Mouse (Mus musculus): Measurements from ENCODE around the gene Prdm1.
A peak's percentile ranks its signal among the peaks of the same experiment; 100 is the strongest.

Prdm1 gene

DNA sequence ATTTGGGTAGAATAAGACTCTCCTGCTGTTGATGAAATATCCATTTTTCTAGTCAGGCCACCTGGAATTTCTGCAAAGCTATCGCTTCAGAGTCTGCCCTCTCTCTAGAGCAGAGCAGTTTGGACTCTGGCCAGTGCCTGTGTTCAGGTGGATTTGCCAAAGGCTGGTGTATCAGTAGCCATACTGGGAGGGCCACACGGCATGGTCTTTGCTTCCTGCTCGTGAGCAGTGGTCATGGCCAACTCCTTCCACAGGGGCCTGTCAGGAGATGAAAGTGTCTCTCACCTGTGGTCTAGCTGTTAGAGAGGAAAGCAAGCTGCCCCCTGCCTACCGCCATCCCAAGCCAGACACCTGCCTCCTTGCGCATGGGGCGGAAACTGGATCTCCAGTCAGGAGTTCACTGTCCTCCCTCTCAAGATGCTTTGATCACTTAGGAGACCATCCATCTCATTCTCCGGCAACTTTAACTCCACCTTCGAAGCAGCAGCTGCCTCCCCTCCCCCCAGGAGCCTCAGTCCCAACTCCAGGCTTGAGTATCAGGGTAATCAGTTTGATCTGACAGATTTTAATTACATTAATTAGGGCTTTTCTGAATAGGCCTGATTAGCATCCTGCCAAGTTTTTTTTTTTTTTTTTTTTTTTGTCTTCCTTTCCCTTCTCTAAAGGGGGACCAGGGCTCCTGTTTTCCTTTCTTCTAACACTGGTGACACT, 35.3 kb downstream of the Prdm1 start:
- no peak for DNase-seq (ENCODE audit: low spot score)

DNA sequence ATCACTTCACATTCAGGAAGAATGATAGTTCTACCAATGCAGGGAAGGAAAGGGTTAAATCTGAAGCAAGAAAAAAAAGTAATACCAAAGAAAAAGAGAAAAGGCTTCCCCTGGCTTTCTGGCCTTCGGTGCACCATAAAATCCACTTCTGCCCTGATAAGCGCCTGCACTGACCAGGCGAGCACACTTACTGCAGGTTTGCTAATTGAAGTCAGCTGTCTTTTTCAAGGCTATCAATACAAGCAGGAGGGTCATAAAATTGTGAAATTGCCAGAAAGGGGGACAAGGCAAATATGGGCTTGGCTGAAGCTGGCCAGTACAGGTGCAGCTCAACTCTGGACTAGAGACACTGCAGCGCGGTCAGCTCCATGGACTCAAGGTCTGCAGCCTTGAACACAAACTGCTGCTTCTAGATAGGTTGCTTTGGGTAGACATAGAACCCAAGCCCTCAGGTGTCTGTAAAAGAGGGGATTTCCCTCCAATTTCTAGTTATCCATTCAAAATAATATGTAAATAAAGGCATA, 37.3 kb downstream of the Prdm1 start:
- DNase-seq (ENCODE audit: low spot score), result no peak

GRCm38 (mm10) chr10:44487132-44487531, 41.2 kb downstream of the Prdm1 start:
- DNase-seq (ENCODE audit: low spot score), result no peak

DNA sequence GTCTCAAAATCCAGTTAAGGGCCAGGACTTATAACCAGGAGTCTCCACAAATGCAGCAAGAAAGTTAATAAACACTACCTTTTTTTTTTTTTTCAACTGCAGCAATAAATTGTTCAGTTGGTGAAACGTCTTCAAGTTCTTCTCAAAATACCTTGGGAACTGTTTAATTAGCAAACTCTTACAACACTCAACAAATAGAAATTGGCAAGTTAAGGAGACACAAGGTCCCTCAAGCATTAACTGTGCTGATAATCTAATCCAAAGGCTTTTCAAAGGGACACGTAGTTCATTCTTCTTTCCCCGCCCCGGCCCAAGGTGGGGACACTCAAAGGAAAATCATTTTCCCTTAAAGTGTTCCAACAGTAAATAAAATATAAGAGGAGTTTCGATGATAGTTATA, 44.2 kb downstream of the Prdm1 start:
- DNase-seq (ENCODE audit: low spot score), result no peak

GRCm38 (mm10) chr10:44483116-44483515, 45.2 kb downstream of the Prdm1 start:
- no peak for DNase-seq (ENCODE audit: low spot score)

GRCm38 (mm10) chr10:44481379-44481778, 46.9 kb downstream of the Prdm1 start:
- no peak for DNase-seq (ENCODE audit: low spot score)

DNA sequence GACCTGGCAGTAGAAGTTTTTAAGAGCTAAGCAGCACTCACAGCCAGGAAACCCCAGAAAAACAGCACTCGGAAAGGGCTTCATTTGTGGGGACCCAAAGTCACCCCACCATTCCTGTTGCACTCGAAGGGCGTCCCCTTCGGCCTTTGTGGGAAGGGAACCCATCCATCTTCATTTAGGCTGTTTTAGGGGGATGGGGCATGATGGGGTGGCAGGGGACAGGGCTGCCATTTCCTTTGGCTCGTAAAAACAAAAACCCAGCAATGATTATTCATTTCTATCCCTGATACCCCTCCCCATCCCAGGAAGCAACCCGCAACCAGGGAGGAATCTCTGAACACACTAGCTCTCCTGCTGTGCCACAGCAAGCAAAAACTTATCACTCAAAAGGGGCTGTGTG, 49.0 kb downstream of the Prdm1 start:
- DNase-seq (ENCODE audit: low spot score), result no peak

GRCm38 (mm10) chr10:44478091-44478490, 50.2 kb downstream of the Prdm1 start:
- no peak for DNase-seq (ENCODE audit: low spot score)

GRCm38 (mm10) chr10:44477240-44477639, 51.1 kb downstream of the Prdm1 start:
- no peak for DNase-seq (ENCODE audit: low spot score)

GRCm38 (mm10) chr10:44476523-44476922, 51.8 kb downstream of the Prdm1 start:
- DNase-seq (ENCODE audit: low spot score), result no peak

DNA sequence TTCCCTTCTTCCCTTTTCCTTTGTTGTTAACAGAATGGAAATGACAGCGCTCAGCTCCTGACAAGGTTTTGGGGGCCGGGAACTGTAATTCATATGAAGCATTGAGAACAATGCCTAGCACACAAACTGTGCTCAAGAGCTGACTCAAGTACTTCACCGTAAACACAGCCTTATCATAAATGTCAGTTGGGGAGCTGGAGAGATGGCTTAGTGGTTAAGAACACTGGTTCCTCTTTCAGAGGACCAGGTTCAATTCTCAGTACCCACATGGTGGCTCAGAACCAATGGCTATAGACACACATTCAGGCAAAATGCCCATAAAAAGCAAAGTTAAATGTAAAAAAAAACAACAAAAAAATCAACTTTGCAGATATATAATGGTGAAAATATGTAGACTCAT, 52.9 kb downstream of the Prdm1 start:
- no peak for DNase-seq (ENCODE audit: low spot score)

DNA sequence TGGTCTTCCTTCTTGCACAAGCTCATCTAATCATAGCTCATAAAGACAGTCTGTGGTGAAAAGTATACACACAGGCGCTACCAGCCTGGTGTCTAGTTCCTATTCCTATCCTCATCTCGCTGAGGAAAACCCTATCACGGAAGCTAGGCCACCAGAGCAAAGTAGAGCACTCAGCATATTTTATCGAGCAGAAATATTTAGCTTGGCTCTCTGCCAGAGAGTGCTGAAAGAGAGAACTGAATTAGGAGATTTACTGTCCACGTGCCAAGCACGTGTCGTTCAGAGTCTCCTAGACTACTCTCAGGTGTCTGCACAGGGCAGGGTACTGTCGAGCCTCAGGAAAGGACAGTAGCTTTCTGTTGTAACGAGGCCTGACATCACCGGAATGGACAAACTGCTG, 54.0 kb downstream of the Prdm1 start:
- no peak for DNase-seq (ENCODE audit: low spot score)

- no peak for DNase-seq (ENCODE audit: low spot score)
Observed at GRCm38 (mm10) chr10:44465618-44466017, 62.7 kb downstream of the Prdm1 start.

DNA sequence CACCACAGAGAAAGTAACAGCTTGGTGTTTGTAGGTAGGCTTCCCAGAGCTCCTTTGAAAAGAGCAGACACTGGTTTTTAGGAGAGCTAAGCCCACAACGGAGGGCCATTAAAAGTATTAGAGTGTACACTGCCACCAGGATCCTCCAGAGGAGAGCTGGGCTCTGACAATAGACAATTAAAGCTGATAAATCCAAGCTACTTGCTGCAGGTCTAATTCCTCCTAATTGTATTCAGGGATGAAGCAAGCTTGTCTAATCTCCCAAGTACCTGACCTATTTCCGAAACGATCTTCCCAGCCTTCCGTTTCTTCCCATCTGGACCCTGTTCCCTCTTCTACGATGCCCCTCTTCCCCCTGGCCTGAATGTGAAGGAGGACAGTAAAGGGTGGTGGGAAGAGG, 63.7 kb downstream of the Prdm1 start:
- no peak for DNase-seq (ENCODE audit: low spot score)

DNA sequence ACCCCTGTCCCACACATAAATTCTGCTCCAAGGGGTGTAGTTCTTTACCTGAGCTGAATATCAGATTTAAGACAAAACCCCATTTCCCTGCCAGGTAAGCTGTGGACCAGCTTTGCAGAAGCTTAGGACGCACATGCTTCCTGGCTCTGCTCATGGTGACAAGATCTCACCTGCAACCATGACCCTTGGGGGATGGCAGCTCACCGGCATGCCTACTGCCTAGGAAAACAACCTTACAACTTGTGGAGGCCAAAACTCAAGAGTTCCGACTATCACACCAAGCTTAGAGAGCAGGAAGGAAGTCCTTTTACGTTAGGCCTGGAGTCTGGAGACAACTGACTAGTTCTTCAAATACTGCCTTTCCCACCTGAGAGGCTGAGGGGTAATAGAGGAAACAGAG, 64.4 kb downstream of the Prdm1 start:
- DNase-seq (ENCODE audit: low spot score), result no peak

DNA sequence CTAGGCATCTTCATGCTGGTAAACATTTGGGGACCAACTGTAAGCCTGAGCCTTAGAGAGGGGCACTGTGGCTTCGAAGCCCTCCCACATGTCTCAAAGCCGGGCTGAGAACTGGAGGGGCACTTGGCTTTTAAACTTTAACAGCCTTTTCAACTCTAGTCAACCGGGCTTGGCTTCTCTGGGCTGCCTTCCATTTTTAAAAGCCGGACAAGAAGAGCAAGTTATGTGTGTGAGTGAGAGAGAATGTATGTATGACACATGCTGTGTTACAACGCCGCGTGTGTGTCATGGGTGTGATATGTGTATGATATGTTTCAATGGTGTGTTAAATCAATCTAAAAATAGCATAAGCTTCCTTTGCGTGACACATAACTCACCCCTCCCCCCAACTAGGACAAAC, 66.0 kb downstream of the Prdm1 start:
- DNase-seq (ENCODE audit: low spot score), result no peak

- no peak for DNase-seq (ENCODE audit: low spot score)
Observed at GRCm38 (mm10) chr10:44461063-44461462, 67.2 kb downstream of the Prdm1 start.

- no peak for DNase-seq (ENCODE audit: low spot score)
Observed at GRCm38 (mm10) chr10:44460095-44460810, 68.0 kb downstream of the Prdm1 start.

DNA sequence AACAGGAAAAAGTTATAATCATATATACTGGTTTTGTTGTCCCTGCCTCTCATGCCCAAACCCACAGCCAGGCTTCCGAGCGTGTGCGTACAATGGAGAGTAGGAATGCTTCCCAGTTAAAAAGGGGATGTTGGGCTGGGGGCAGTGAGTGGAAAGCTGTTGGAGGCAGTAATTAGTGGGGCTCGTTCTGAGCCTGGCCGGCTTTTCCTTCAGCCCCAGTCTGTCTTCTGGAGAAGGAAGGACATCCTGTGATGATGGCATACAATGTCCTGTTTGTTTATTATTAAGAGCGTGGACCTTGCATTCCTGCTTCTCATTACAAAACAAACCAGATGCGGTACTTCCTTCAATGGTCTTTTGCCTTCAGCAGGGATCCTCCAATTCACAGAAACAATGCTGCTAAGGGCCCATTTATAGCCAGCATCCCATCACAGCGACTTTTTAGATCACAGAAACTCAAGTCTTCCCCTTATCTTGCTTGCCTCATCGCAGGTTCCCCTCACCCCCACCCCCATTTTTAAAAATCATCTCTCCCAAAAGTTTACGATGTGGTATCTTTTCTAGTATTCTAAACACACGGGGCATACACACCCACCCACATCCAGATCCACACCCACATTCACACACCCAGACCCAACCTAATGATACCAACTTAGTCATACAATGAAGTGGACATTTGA, 68.8 kb downstream of the Prdm1 start:
- DNase-seq (ENCODE audit: low spot score), result no peak

DNA sequence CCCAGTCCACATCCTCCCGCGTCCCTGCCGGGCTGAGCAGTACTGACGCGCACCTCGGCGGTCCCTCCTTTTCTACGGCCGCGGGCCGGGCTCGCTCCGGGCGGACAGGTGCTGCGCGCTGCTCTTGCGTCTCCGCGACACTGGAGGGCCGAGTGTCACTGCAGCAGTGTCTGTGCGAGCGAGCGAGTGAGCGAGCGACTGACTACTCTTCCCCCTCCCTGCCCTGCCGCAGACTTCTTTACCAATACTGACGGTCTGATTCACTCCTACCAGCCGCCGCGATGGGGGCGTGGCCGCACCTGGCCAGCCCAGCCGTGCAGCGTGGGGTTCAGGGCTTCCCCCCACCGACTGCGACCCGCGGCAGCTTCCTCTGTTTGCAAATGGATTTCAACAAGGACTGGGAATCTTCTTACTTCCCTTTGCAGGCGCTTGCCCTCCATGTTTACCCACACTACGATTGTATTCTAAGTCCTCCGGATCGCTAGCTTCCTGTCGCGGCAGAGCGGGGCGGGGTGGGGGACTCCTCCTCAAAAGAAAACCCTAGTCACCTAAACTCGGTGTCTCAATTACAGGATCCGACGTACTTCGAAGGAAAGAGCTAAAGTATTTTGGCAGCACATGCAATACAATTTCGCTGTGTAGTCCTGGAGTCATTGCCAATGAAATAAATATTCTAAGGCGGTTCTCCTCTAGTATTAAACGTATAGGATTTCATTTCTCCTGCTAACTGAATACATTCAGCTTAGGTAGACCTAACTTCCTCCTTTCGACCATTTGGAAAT, 69.6 kb downstream of the Prdm1 start:
- peak; percentile 39 for DNase-seq (ENCODE audit: low spot score)

- DNase-seq (ENCODE audit: low spot score), result no peak
Observed at GRCm38 (mm10) chr10:44457791-44458533, 70.3 kb downstream of the Prdm1 start.

All from ovary, postnatal 10 days (tissue).